Mouse (Mus musculus) activated CD4-positive, CD25-positive, alpha-beta regulatory T cell, adult 4 months (primary cell): ENCODE data around the gene Scgb1b10. TPM values are rescaled to one million over a fixed set of nuclear protein-coding genes. Genes with fewer than 3 reads are reported as not detected.
"Not testable (repeated sequence)": the region's sequence is repeated elsewhere in the genome, so short reads cannot be mapped to it uniquely, and the experiment has no call there.

Source experiments
- ATAC-seq: one replicate; pipeline ENCODE4 v1.8.0; 2017
- polyA plus RNA-seq, 2 experiments: library from polyadenylated mRNA; unstranded; fragments of 100-300 nt; shearing (Covaris generic); gene quantifications; one replicate each; pipeline ENCODE4 v1.2.1; 2017

Scgb1b10 gene
- not detected for polyA plus RNA-seq

GRCm38 (mm10) chr7:32100553-32100952, at the start of gene Scgb1b10:
Gene Scgb1b10, plus strand, starts transcription at chr7:32100853.
- not testable (repeated sequence) for ATAC-seq

Other genes starting within 250 kb of the Scgb1b10 start
- gene Scgb2b11, start 110.3 kb downstream of the Scgb1b10 start, polyA plus RNA-seq: not detected
- gene Scgb1b11, start 122.0 kb downstream of the Scgb1b10 start, polyA plus RNA-seq: not detected
- not detected for gene Scgb2b12, start 226.4 kb downstream of the Scgb1b10 start, polyA plus RNA-seq
- not detected for gene Scgb1b12, start 233.3 kb downstream of the Scgb1b10 start, polyA plus RNA-seq